Mouse (Mus musculus) urinary bladder, adult 18-20 months (tissue): ENCODE measurements at regions not wholly inside any gene's neighbourhood (a gene's known extent, or its start where the extent isn't known, plus 50 kb on each side); places are given as distances from the start of the nearest gene placed in this dataset.

Source experiments
- DNase-seq, 2 experiments: peaks; one replicate each; pipeline ENCODE4 v3.0.0; 2022; ENCODE audit warnings: low spot score in 2 of 2, mixed read lengths in 2 of 2

DNA sequence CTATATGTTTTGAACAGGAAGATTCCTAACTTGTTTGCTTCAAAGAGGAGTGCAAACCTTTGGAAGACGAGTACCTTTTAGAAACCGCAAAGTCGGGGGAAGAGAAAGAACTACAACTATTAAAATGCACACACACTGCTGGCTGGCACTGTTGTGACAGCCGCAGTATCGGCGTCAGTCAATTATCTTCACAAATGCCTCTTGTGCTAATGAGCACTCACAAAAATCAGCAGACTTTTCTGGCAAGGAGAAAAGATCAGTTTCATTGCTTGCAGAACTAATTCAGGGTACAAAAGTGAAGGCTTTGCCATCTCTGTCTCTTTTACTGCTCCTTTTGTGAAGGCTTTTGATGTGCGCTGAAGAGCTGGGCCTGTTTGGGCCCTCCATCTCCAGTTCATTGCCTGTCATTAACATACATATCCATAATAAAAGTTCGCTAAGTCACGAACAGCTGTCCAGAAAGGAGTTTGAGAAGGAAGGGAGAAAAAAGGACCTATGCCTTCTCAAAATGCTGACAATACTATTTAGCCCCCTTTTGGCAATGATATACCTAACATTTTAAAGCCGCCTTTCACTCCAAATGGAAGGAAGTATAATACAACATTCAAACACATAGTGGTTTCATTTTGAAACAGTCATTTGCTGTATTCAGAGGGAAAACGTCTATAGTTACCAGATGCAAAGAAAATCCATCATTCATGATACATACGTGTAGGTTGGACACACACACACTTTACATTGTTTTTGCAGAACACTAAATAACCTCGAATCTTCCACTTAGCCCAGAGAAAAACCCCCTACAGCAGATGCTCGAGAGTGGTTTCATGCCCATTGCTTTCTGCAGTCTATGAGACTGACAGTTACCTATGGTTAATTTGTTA, 186.6 kb upstream of the Sp8 start:
- DNase-seq, result no peak

- no peak for DNase-seq
These were observed 195.5 kb upstream of the Sp8 start for GRCm38 (mm10) chr12:118650483-118651160.

DNA sequence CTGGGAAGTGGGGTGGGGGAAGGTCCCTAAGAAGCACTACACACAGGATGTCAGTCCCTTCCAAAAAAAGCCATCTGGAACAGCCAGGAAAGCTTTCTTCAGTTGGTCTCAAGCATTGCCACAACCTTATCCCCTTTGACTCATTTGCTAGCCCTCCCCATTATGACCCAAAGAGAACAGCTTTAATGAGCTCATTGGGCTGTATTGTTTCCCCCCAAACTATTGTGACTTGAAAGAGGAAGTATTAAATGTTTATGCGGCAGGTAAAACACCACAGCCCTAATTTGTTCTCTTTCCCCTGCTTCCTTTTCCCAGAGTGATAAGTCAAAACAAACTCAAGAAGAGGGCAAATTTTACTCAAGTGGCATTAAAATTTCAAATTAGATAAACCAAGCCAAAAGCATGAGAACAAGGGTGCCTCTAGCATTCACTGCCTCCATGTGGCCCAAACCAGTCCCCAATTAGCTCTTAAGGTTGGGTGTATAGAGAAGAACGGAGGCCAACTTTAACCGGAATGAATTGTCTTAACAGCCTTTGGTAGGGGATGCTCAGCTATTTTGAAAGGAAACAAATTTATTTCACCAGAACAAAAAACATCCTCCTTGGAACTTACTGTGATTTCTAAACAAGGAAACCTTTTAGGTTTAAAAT, 196.7 kb upstream of the Sp8 start:
- no peak for DNase-seq

DNA sequence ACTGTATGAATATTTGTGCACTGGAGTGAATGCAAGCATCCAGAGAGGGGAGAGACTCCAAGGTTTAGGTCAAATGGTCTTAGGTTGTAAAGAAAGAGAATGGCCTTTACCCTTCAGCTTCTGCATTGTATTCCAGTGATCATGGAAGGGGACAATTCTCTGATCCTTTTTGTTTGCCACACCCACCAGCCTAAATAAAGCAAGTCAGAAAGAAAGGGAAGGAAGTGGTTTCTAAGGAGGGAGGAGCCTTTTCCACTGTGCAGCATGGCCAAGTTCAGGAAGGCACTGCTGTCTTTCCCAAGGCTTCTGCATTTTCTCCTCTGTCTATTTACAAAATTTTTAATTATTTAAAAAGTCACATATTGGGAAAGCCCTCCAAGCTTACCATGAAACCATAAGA, 197.5 kb upstream of the Sp8 start:
- no peak for DNase-seq

GRCm38 (mm10) chr12:118647270-118648042, 198.7 kb upstream of the Sp8 start:
- DNase-seq, result no peak

GRCm38 (mm10) chr12:118640925-118641324, 205.2 kb upstream of the Sp8 start:
- no peak for DNase-seq

- DNase-seq, result no peak
These were observed 208.9 kb upstream of the Sp8 start for GRCm38 (mm10) chr12:118637214-118637613.

DNA sequence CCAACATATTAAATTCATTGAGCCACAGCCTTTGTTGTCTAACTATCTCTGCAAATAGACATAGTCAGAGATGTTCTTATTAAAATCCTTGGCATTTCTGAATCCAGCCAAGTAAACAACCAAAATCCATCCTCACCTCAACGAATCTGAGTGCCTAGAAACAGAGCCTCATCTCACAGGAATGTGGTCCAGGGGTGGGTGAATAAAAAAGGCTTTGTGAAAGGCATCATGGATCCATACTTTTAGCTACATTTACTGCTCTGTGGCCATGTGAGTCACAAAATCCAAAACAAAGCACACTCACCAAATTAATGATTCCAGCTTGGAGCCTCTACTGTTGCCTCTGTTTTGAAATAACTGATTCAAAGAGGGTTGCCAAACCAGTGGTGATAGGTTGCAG, 210.7 kb upstream of the Sp8 start:
- DNase-seq, result no peak

DNA sequence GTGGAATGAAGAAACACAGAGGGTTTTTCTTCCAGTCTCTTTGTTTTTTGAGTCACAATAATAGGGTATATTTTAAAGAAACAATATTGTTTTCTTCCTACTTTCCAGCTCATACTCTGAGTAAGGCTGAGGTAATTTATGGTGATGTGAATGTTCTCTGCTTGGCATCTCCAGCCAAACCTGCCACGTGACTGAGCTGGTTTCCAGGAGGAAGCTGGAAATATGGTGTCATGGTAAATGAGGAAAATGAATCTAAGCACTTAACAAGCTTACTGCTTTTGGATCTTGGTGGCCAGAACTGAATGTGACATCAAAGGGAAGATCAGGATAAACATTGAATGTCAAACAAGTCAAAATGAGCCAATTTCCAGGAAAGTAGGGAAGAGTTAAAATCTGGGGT, 215.8 kb upstream of the Sp8 start:
- no peak for DNase-seq

- no peak for DNase-seq
These were observed 224.2 kb upstream of the Sp8 start for GRCm38 (mm10) chr12:118621697-118622485.

DNA sequence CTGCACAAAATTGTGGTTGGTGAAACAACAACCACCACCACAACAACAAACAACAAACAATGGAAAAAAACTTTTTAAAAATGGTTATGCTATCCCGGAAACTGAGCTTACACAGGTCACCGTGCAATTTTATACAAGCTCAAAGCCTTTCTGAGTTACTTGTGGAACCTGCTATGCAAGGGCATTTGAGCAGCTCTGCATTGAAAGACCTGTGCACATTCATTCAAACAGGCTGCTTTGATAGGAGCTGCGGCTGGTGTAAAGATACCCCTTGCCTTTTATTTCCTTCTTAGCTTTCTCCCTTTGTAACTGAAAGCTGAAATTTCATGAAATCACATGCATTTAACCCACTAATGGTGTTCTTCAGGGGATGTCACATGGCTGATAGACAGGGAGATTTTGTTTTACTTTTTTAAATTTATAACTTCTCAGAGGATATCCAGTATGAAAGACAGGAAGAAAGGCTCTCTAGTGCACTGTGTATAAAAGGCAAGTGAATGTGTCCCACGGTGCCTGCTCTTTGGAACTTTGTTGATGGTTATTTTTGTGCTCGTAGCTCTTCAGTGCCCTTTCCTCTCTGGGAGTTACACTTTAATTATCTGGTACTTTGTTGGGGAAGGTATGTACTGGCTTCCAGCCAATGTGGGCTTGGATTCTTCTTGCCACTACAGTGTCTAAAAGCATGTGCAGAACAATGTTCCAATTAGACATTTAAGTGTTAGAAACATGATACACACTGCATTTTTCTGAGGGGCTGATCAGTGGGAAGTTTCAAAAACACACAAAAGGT, 225.1 kb upstream of the Sp8 start:
- DNase-seq, result no peak

GRCm38 (mm10) chr12:118597015-118597414, 249.1 kb upstream of the Sp8 start:
- no peak for DNase-seq

DNA sequence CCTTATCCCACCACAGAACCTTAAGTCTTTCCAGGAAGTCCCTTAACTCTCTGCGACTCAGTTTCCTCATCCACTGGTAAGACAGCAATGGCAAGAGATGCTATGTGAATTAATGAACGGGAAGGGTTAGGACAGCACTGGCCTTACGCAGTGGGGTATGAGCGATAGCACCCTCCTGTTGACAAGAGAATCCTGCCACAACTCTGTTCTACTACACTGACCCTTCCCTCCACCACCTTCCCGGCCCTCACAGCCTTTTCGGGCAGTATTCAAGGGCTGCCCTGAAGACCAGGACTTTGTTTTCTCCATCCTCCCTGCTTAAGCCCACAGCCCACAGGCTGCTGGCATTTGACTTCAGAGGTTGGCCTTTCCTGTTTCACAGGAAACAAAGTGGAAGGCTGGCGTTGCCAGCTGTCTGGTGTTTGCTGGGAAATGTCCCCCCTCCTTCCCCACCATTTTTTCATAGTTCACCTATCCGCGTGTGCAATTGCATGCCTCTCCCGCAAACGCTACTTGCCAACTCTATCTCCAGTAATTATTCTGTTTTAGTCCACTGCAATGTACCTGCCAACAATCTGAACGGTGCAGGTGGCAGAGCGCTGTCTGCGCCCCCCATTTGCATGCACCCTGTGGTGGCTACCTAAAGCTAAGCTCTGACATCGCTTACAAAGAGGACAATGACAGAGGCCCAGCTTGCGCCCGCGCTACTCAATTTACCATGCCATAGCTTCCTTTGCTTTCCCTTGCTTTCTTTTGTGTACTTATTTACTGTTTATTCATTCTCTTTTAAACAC, 251.2 kb upstream of the Sp8 start:
- no peak for DNase-seq

GRCm38 (mm10) chr12:118583829-118584628, 262.1 kb upstream of the Sp8 start:
- DNase-seq, result no peak

DNA sequence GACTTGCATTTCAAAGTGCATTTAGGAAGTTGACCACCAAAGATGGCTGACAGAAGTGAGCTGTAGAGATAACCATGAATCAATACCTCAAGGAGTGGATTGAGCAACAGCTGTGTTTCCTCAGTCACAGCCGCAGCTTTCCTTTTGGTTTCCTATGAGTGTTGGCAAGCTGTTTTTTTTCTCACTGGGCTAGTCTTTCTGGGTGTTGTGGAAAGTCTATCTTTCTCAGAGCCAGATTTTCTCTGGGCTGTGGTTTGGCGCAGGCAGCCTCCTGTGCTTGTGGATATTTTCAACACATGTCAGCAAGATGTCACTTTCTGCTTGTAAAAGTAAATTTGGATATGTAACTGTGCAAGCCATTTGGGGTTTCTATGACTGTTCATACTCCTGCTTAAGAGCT, 268.6 kb upstream of the Sp4 start:
- DNase-seq, result no peak

DNA sequence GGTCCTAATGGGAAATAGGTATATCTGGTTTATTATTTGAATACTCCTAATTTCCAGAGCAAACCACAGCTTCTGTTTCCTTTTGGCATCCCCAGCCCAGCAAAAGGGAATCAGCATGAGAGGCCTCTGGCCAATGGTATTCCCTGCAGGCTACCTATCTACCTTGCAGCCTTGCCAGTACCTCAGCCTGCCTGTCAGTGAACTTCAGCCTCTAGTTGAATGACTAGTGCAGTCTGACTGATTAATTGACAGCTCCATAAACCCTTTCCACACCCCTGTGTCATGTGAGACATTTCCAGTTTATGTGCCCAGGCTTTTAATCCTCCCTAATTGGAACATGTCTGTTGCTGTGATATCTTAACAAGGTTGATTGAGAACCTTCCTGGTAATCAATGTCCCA, 265.4 kb upstream of the Sp4 start:
- no peak for DNase-seq

DNA sequence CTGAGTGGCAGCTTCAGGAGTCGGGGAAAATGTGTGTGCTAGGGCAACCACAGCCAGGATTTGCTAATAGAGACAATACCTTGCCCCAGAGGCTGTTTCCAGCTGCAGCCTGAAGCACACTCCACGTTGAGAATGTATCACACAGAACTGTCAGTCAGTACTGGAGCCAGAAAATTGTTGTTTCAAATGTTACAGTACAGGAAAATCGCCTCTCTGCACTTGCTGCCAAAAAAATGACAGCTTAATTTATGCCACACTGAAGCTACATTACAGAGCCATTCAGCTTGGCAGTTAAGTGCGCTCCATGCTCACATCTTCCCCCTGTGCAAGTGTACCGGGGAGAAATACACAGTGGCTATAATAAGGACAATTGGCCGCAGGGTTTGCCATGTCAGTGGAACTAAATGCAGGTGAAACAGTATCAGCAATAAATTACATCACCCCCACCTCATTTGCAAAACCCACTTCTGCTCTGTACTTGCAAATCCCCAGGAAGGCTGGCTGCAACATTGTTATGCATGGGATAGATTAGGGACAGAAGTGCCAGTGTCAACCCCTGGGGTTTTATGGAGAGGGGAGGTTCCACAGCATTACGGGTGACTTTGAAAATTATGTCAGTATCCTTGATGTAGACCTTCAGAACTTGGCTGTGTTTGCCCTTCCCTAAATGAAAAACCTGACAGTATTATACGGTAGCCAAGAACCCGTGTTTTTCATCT, 263.3 kb upstream of the Sp4 start:
- no peak for DNase-seq

- DNase-seq, result no peak
These were observed 261.0 kb upstream of the Sp4 start for GRCm38 (mm10) chr12:118562226-118562625.
